In the genomic region with DNA sequence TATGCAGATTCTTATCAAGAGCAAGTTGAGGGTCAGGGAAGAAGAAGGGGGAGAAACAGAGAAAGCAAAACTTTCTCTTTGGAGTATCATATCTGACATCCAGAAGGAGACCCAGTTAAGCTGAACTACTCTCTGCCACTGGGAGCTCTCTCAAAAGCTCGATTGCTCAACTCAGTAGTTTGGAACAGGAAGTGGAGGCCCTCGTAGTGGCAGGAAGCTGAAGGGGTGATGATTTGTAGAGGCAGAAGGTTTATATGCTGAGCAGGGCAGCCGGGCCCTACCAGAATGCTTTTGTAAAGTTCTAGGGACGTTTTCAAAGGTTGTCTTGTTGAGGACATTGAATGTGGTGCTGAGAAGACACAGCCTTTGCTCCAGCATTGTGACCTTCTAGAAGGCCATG, we compare ENCODE assay signal across 10 mouse cellular contexts. TPM values are rescaled to one million over a fixed set of nuclear protein-coding genes. Genes with fewer than 3 reads are reported as not detected.
DNase-seq lines count a peak whose midpoint lies in the region; ATAC-seq and TF ChIP-seq lines count a peak whose summit lies in the region.
"Had no signal": no experiment of that assay in that cellular context is flagged by ENCODE, and none has a peak within 500 bp of the region (broad histone marks: within the 10 kb centered on the region; RNA-seq: fewer than 3 reads in every experiment).

No protein-coding gene starts in this region.

- no peaks in the 10 kb centered on the region for H3K27me3 ChIP-seq in kidney, postnatal 0 days (ENCODE audit: insufficient read depth, low read length)

- H3K27ac ChIP-seq in kidney, postnatal 0 days = no peak overlapping the region
- H3K27ac ChIP-seq in left cerebral cortex, adult 2 months = no peak overlapping the region
- H3K27ac ChIP-seq: forebrain, embryonic 10.5 days; midbrain, embryonic 12.5 days had no signal

- H3K9ac ChIP-seq in kidney, postnatal 0 days (ENCODE audit: low read depth, low read length) = no peak overlapping the region
- H3K9ac ChIP-seq: midbrain, embryonic 12.5 days had no signal

- 19% methylated on average over 4 of the region's 4 CpGs for WGBS in kidney, postnatal 0 days

- H3K4me3 ChIP-seq in kidney, postnatal 0 days (replicated peaks; ENCODE audit: low read depth, low read length) = no peak overlapping the region
- H3K4me3 ChIP-seq in left cerebral cortex, adult 2 months = no peak overlapping the region
- H3K4me3 ChIP-seq: forebrain, embryonic 10.5 days; midbrain, embryonic 12.5 days had no signal

- no peaks in the 10 kb centered on the region for H3K9me3 ChIP-seq in kidney, postnatal 0 days (replicated peaks; ENCODE audit: low read length)
- H3K9me3 ChIP-seq: forebrain, embryonic 10.5 days; midbrain, embryonic 12.5 days had no signal

- intact Hi-C loops in gastrocnemius, postnatal 36 days (cut with DNase I) = no loop called here
- intact Hi-C loops in left cerebral cortex, adult 2 months (cut with DNase I) = no loop called here

- peaks cover 14% of the 10 kb centered on the region; the same call in 1 of the 2 replicates for H3K4me1 ChIP-seq in kidney, postnatal 0 days (replicated peaks; ENCODE audit: insufficient read depth, low read length)

- no peak for ATAC-seq in kidney, postnatal 0 days (replicated peaks; ENCODE audit: low FRiP score, low read depth)
- no peak for ATAC-seq in erythroid progenitor cell, adult 5-6 weeks (replicated peaks; ENCODE audit: low FRiP score, poor library complexity, severe bottlenecking)

- no peak for TF ChIP-seq CTCF in kidney, postnatal 0 days (IDR thresholded peaks at IDR 0.05; ENCODE audit: low read depth)
- TF ChIP-seq CTCF in left cerebral cortex, adult 2 months (IDR thresholded peaks at IDR 0.05) = no peak

- DNase-seq in gastrocnemius, postnatal 25 days = peak; percentile 13
- DNase-seq in gastrocnemius, postnatal 36 days = no peak
- DNase-seq in CD4-positive, CD25-positive, alpha-beta regulatory T cell, adult 2 months (ENCODE audit: low read depth, low spot score) = peak; percentile 66
- DNase-seq in kidney, postnatal 0 days (ENCODE audit: low spot score) = peak; percentile 71
- DNase-seq in naive thymus-derived CD4-positive, alpha-beta T cell, adult 2 months (ENCODE audit: low read depth) = peak; percentile 61
- no peak for DNase-seq in left cerebral cortex, adult 2 months (ENCODE audit: extremely low spot score in 1 of 2, low spot score in 2 of 2)
- no peak for DNase-seq in cerebellum, adult 11-12 months

- no peak overlapping the region for H3K4me2 ChIP-seq in kidney, postnatal 0 days (ENCODE audit: low read length)
- H3K4me2 ChIP-seq: midbrain, embryonic 12.5 days had no signal

- H3K36me3 ChIP-seq in kidney, postnatal 0 days (ENCODE audit: insufficient read depth, low read length) = no peaks in the 10 kb centered on the region
- H3K36me3 ChIP-seq: forebrain, embryonic 10.5 days; midbrain, embryonic 12.5 days had no signal

RNA-seq across cellular contexts. Expression of a gene that starts 5.1 kb away (rescaled TPM):
- total RNA-seq in gastrocnemius, postnatal 25 days (2021) = 1 to 10 TPM; 2.4 TPM
- total RNA-seq in gastrocnemius, postnatal 36 days (2021) = 1 to 10 TPM; 2.2 to 3.5 TPM
- polyA plus RNA-seq in kidney, postnatal 0 days (2015; fragmentation: Nextera tagmentation; extraction: Ambion mirVana) = 8.3 TPM in 2 replicates
- 10 to 100 TPM; 65.8 to 87.4 TPM for total RNA-seq in left cerebral cortex, adult 2 months (2021)
- 2.1 and 2.2 TPM in 2 replicates for total RNA-seq in erythroid progenitor cell, adult 5-6 weeks (2015; ENCODE audit: low replicate concordance)
- total RNA-seq in erythroid progenitor cell, adult 5-6 weeks (2017; ENCODE audit: low replicate concordance) = 0.15 TPM in 1 of 2 replicates, not detected in the other

Comparison
In these comparisons a context has a peak if more than half of its experiments do, and no peak if none do; other contexts are left out.
1. DNase-seq: peak in gastrocnemius, postnatal 25 days (single experiment), CD4-positive, CD25-positive, alpha-beta regulatory T cell, adult 2 months (single experiment), kidney, postnatal 0 days (single experiment) and naive thymus-derived CD4-positive, alpha-beta T cell, adult 2 months (single experiment); none in gastrocnemius, postnatal 36 days (0 of 2), left cerebral cortex, adult 2 months (0 of 2) and cerebellum, adult 11-12 months (single experiment).
2. RNA of a gene that starts 5.1 kb away (total RNA-seq): 65.8 to 87.4 TPM in left cerebral cortex, adult 2 months; 2.2 to 3.5 TPM in gastrocnemius, postnatal 36 days, 2.4 TPM in gastrocnemius, postnatal 25 days and 0.15 to 2.2 TPM in erythroid progenitor cell, adult 5-6 weeks; every median in the first group is over 10 times any median in the second.